16 mouse cellular contexts compared by ENCODE assay signal in genomic region chrX:35969276-35969675, GRCm38 (mm10).
"Had no signal": no experiment of that assay in that cellular context is flagged by ENCODE, and none has a peak within 500 bp of the region (broad histone marks: within the 10 kb centered on the region; RNA-seq: fewer than 3 reads in every experiment).

No protein-coding gene starts in this region.

- H3K4me1 ChIP-seq: neural tube, embryonic 12.5 days; neural tube, embryonic 13.5 days; neural tube, embryonic 15.5 days; stomach, embryonic 15.5 days had no signal

- H3K4me2 ChIP-seq: neural tube, embryonic 12.5 days; neural tube, embryonic 13.5 days; neural tube, embryonic 15.5 days; stomach, embryonic 15.5 days had no signal

- H3K9ac ChIP-seq: neural tube, embryonic 12.5 days; neural tube, embryonic 13.5 days; neural tube, embryonic 15.5 days; stomach, embryonic 15.5 days had no signal

- H3K27me3 ChIP-seq: neural tube, embryonic 12.5 days; neural tube, embryonic 13.5 days; neural tube, embryonic 15.5 days; stomach, embryonic 15.5 days had no signal

- DNase-seq: right cerebral cortex, adult 18-20 months; right cerebral cortex, postnatal 14 days; right cerebral cortex, postnatal 25 days; right cerebral cortex, postnatal 4 days; spleen, adult 18-20 months; thymus, adult 18-20 months; thymus, adult 2 months; thymus, postnatal 14 days; thymus, postnatal 25 days; thymus, postnatal 36 days; thymus, postnatal 4 days had no signal

- H3K36me3 ChIP-seq: neural tube, embryonic 12.5 days; neural tube, embryonic 13.5 days; neural tube, embryonic 15.5 days; stomach, embryonic 15.5 days had no signal

- H3K27ac ChIP-seq: neural tube, embryonic 12.5 days; neural tube, embryonic 13.5 days; neural tube, embryonic 15.5 days; stomach, embryonic 15.5 days; stomach, postnatal 0 days had no signal

- H3K4me3 ChIP-seq: neural tube, embryonic 12.5 days; neural tube, embryonic 13.5 days; neural tube, embryonic 15.5 days; stomach, embryonic 15.5 days had no signal

- H3K9me3 ChIP-seq: neural tube, embryonic 12.5 days; neural tube, embryonic 13.5 days; neural tube, embryonic 15.5 days; stomach, embryonic 15.5 days had no signal
